Mouse (Mus musculus) myocyte (in vitro differentiated cells): Measurements from ENCODE around the gene Gpr143.

Experiments
- CEBPB ChIP-seq: IDR thresholded peaks from 2 replicates; pipeline ENCODE4 v1.6.1; 2011; ENCODE audit warnings: mild to moderate bottlenecking, moderate library complexity; ENCODE audit not compliant: poor library complexity, insufficient read depth, severe bottlenecking
- E2F4 ChIP-seq: IDR thresholded peaks from one replicate; pipeline ENCODE4 v1.6.1; 2011; ENCODE audit warnings: mild to moderate bottlenecking, control low read depth, moderate library complexity; ENCODE audit not compliant: insufficient read depth
- MAX ChIP-seq: IDR thresholded peaks from one replicate; pipeline ENCODE4 v1.6.1; 2011; ENCODE audit warnings: low read depth, mild to moderate bottlenecking, control low read depth
- MYOD1 ChIP-seq, 3 experiments: IDR thresholded peaks; one replicate each; pipeline ENCODE4 v1.6.1; 2011; ENCODE audit warnings: control low read depth in 2 of 3, low read depth in 2 of 3, mild to moderate bottlenecking in 2 of 3, moderate library complexity in 1 of 3; ENCODE audit not compliant: insufficient read length in 2 of 3, control insufficient read depth in 1 of 3
- MYOG ChIP-seq, 3 experiments: IDR thresholded peaks; one replicate each; pipeline ENCODE4 v1.6.1; 2011; ENCODE audit warnings: control low read depth in 2 of 3, low read depth in 2 of 3, mild to moderate bottlenecking in 2 of 3; ENCODE audit not compliant: insufficient read length in 2 of 3, control insufficient read depth in 1 of 3, insufficient read depth in 1 of 3
- POLR2A ChIP-seq: IDR thresholded peaks from one replicate; pipeline ENCODE4 v1.6.1; 2011; ENCODE audit warnings: low read depth, mild to moderate bottlenecking, control low read depth, moderate library complexity; ENCODE audit not compliant: insufficient read length
- POLR2AphosphoS2 ChIP-seq: IDR thresholded peaks from one replicate; pipeline ENCODE4 v1.6.1; 2011; ENCODE audit warnings: low read depth, control low read depth; ENCODE audit not compliant: insufficient read length
- SRF ChIP-seq: IDR thresholded peaks from one replicate; pipeline ENCODE4 v1.6.1; 2011; ENCODE audit warnings: low read depth; ENCODE audit not compliant: control insufficient read depth, insufficient read length
- TCF12 ChIP-seq: IDR thresholded peaks from one replicate; pipeline ENCODE4 v1.6.1; 2011; ENCODE audit warnings: mild to moderate bottlenecking, control low read depth; ENCODE audit not compliant: poor library complexity, insufficient read depth, severe bottlenecking
- TCF3 ChIP-seq: IDR thresholded peaks from one replicate; pipeline ENCODE4 v1.6.1; 2011; ENCODE audit warnings: low read depth, control low read depth; ENCODE audit not compliant: insufficient read length
- USF1 ChIP-seq: IDR thresholded peaks from one replicate; pipeline ENCODE4 v1.6.1; 2011; ENCODE audit warnings: low read depth, mild to moderate bottlenecking, control low read depth, moderate library complexity

- TF ChIP-seq POLR2A, result no peak
- no peak for TF ChIP-seq MYOG (IDR thresholded peaks at IDR 0.05; ENCODE audit: control insufficient read depth in 1 of 3, insufficient read depth in 1 of 3, insufficient read length in 2 of 3, low read depth in 2 of 3)
- no peak for TF ChIP-seq POLR2AphosphoS2
- no peak for TF ChIP-seq TCF12
- TF ChIP-seq E2F4, result no peak
- no peak for TF ChIP-seq USF1
- no peak for TF ChIP-seq MAX
- TF ChIP-seq CEBPB, result no peak
- no peak for TF ChIP-seq MYOD1 (IDR thresholded peaks at IDR 0.05; ENCODE audit: control insufficient read depth in 1 of 3, insufficient read length in 2 of 3, low read depth in 2 of 3)
- no peak for TF ChIP-seq TCF3
- no peak for TF ChIP-seq SRF
Observed at GRCm38 (mm10) chrX:152762437-152762836, 19.3 kb upstream of the Gpr143 start.
